Mouse (Mus musculus) megakaryocyte, embryonic 14.5 days (primary cell): Measurements from ENCODE around the gene 0610030E20Rik.

Source experiments
- FLI1 ChIP-seq: IDR thresholded peaks from 2 replicates; pipeline ENCODE4 v1.6.1; 2012; ENCODE audit warnings: low read length, inconsistent platforms, mixed read lengths
- GATA1 ChIP-seq: IDR thresholded peaks from 3 replicates; pipeline ENCODE4 v1.6.1; 2012; ENCODE audit warnings: mixed read lengths, low read length, inconsistent platforms, borderline replicate concordance

GRCm38 (mm10) chr6:72345074-72345567 lies 2.0 kb upstream of the 0610030E20Rik start, which contains the start of gene Usp39:
- TF ChIP-seq GATA1 (no peak), FLI1 (no peak)
